Mouse (Mus musculus): Measurements from ENCODE around the gene 6030458C11Rik.

GRCm38 (mm10) chr15:12805071-12805470 lies 19.4 kb downstream of the 6030458C11Rik start:
- TF ChIP-seq EP300 (IDR thresholded peaks at IDR 0.05; ENCODE audit: low read depth), result no peak
- no peak for TF ChIP-seq CTCF (IDR thresholded peaks at IDR 0.05; ENCODE audit: low read depth)

Data from heart, postnatal 0 days (tissue).